Mouse (Mus musculus): ENCODE results near the gene Tbc1d9. TPM values are rescaled to one million over a fixed set of nuclear protein-coding genes. Genes with fewer than 3 reads are reported as not detected.

Tbc1d9 gene
- total RNA-seq, 2 experiments from 2014 or later = 64.3 to 65.7 TPM

DNA sequence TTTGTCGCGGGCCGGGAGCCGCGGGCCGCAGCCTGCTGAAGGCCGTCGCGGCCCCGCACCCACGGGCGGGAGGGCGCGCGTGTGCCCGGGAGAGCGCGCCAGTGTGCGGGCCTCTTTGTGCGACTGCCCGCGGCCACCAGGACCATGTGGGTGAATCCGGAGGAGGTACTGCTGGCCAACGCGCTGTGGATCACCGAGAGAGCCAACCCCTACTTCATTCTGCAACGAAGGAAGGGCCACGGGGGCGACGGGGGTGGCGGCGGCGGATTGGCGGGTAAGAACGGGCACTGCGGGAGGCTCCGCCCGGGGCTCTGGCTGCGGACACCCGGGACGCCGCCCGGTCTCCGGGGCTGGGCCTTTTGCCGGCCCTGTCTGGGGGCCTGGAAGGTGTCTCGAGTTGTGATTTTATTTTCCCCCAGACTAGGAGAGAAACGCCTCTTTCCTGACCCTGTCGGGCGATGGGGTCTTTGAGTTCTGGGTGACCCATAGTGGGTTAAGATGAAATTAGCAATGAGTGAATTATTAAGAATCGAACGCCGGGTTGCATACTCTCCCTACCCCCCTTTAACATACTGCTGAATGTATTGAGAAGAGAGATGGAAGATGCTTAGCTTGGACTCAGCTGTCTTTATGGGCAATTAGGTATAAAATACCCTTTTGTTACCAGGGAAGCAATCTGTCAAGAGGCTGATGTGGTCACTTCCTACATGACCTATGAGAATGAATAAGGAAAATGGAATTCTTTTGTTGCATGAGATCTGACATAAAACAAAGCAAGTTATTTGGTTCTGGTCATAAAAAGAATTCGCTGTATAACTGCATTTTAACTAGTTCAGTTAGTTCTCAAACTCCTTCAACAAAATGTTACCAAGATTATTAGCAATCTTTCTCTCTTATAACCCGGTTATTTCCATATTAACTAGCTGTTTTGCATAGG is 1.0 kb downstream of the Tbc1d9 start, which contains the start of gene Gm10645:
Gene Gm10645, minus strand, starts transcription at position 240 of the 937 bp plus-strand sequence.
- Histone ChIP-seq H3K27ac (peak within 1 kb of the TSS; percentile 93), H3K4me3 (peak within 1 kb of the TSS; percentile 93)
- peak; percentile 40 to 50 for DNase-seq (ENCODE audit: low spot score in 2 of 2)
- no peak for TF ChIP-seq CTCF (conservative IDR thresholded peaks at IDR 0.05)

DNA sequence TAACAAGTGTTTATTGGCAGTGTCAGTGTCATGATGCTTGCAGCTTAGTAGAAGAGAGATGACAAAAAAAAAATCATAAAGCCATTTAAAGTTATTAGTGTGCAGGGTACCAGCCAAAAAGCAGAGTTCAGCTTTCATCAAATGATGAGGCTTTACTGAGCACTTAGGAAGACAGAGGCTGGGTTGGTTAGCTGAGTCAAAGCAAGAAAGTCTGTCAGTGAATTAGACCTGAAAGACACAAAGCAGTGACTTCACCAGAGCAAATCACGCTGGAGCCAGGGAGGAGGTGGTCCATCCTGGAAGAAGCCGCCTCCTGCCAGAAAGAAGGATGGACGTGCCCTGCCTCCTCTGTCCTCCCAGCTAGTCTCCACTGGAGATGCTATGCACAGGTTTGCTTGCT is 2.8 kb downstream of the Tbc1d9 start:
- Histone ChIP-seq H3K4me3 (peak overlapping the region; percentile 93; the same call in 1 of the 2 replicates), H3K27ac (no peak overlapping the region)
- no peak for TF ChIP-seq CTCF (conservative IDR thresholded peaks at IDR 0.05)
- no peak for DNase-seq (ENCODE audit: low spot score in 2 of 2)

DNA sequence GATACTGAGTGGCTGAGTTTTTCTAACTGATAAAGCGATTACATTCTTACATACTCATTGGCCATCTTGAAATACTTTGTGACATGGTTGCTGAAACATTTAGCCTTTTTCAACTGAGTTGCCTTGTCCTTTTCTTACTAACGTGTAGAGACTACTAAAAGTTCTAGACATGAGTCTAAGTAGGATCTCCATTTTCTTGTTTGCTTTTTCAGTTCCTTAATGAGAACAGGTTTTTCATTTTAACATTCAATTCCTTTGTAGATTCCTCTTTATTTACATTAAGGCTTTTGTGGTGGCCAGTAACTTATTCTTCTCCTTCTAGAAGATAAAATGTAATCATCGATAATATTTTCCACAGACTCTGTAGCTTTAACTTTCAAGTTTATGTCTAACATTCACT is 4.0 kb downstream of the Tbc1d9 start:
- no peak overlapping the region for H3K27ac ChIP-seq
- no peak for DNase-seq (ENCODE audit: low spot score in 2 of 2)
- no peak overlapping the region for H3K4me3 ChIP-seq
- no peak for TF ChIP-seq CTCF (conservative IDR thresholded peaks at IDR 0.05)

DNA sequence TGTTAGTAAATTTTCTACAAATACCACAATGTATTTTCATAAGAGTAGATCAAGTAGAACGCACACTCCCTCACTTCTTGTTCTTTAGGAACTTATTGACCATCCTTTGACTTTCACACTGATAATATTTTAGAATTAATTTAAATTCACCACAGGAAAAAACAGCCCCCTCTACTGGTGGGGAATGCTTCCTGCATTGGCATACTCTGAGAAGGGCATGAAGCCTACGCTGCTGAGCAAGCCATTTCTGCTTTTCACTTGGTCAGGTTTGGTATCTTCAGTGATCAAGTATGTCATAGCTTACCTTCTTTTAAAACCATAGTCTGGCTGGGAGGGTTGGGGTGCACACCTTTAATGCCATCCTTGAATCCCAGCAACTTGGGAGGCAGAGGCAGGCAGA is 4.6 kb downstream of the Tbc1d9 start:
- Histone ChIP-seq H3K4me3 (no peak overlapping the region), H3K27ac (no peak overlapping the region)
- no peak for DNase-seq (ENCODE audit: low spot score in 2 of 2)
- TF ChIP-seq CTCF (conservative IDR thresholded peaks at IDR 0.05) = peak; percentile 81

DNA sequence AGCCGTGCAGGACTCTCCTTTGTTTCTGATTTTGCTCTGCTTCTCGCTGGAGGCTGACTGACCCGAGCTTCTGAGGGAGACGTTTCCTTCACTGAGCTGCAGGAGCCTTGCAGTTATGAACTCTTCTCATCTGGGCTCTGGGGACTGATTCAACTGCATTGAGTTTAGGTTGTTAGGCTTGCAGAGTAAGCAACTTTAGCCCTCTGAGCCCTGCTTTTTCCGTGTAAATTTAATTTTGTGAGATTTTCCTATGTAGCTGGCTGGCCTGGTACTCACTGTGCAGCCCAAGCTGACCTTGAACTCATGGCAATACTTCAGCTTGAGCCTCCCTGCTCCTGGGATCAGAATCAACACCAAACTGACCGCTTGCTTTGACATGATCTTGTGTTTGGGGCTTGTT is 5.7 kb downstream of the Tbc1d9 start:
- H3K4me3 ChIP-seq = no peak overlapping the region
- H3K27ac ChIP-seq = no peak overlapping the region
- DNase-seq (ENCODE audit: low spot score in 2 of 2) = no peak
- TF ChIP-seq CTCF (conservative IDR thresholded peaks at IDR 0.05) = no peak

DNA sequence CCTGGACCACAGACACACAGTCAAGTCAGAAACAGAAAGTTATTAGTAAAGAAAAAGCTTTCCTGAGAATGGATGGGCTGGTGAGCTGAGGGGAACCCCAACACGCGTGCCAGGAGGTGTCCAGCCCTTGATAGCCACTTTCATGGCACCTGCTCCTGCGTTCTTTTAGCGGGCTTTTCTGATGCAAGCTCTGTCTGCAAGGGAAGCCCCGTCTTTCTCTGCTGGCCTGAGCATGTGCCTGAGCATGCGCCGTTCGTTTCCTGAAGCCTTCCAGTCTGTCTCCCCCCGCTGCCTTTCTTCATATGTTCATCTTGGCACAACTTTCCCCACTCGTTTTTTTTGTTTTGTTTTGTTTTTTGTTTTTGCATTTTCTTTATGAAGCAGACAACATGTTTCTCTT is 10.5 kb downstream of the Tbc1d9 start:
- Histone ChIP-seq H3K27ac (peak overlapping the region; percentile 64; the same call in 1 of the 2 replicates), H3K4me3 (peak overlapping the region; percentile 41)
- DNase-seq (ENCODE audit: low spot score in 2 of 2) = peak; percentile 19 to 47
- no peak for TF ChIP-seq CTCF (conservative IDR thresholded peaks at IDR 0.05)

DNA sequence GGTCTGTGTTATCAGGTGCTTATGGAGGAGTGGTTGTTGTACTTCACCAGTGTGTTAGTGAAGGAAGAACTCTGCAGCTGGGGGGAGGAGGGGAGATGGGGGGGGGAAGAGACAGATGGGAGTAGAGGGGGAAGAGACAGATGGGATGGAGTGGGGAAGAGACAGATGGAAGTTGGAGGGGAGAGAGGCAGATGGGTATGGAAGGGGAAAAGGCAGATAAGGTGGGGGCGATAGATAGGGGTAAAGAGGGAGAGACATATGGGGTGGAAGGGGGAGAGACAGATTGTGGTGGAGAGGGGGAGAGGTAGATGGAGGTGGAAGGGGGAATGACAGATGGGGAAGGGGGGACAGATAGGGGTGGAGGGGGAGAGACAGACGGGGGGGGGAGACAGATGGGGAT is 11.6 kb downstream of the Tbc1d9 start:
- DNase-seq (ENCODE audit: low spot score in 2 of 2) = no peak
- no peak overlapping the region for H3K4me3 ChIP-seq
- TF ChIP-seq CTCF (conservative IDR thresholded peaks at IDR 0.05) = no peak
- no peak overlapping the region for H3K27ac ChIP-seq

DNA sequence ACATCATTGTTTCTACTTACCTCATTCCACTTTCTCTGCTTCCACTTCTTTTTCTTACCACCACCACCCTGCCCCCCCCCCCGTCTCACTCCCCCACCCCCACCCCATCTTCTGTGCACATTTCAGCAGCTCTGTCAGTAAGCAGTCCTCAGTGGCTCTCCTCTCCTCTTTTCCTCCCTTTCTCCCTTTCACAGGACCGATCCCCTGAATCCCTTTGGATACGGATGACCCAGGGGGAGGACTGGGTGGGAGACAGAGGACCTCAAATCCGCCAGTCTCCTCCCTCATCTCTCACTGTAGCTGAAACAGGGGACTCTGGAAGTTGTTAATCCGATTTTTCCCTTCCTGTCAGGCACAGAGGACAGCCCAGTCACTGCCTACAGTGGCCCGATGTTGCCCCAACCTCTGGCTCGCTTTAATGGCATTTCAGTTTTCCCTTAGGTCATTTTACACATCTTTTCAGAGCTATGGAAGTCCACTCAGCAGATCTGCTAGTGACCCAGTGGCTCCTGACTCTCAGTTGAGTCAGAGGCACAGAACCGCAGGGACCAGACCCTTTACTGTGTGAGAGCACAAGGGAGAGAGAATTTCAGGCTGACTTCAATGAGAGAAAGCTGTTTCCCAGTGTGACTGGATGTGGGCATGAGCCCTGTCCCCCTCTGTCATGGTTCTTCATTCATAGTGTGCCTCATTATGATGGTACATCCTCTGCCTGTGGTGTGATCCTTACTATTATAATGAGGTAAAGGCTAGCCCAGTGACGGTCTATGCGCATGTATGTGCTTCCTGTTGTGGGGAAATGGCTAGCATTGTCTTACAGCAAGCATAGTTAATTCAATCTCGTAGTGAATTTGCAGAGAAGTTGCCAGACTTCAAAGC is 12.4 kb downstream of the Tbc1d9 start:
- no peak overlapping the region for H3K27ac ChIP-seq
- DNase-seq (ENCODE audit: low spot score in 2 of 2) = no peak
- no peak for TF ChIP-seq CTCF (conservative IDR thresholded peaks at IDR 0.05)
- no peak overlapping the region for H3K4me3 ChIP-seq

DNA sequence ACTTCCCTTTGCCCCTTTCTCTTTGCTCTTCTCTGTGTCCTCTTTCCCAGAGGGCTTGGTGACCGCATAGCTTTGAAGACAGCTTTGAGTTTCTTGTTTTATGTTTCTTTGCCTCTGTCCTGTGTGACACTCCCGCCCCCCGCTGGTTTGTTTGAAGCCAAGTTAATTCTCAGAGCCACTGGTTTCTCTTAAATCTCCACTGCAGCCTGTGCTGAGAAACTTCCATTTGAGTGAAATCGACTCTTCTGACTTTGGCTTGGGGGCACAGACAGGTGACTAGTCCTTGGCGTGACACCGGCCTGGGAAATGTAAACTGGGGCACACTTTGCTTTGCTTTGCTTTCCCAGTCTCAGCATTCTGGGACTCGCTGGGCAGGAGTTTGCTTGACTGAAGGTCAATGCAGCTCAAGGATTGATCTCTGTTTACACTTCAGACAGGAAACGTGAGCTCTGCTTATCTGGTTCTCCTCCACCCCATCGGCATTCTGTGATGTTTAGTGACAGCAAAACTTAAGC is 13.1 kb downstream of the Tbc1d9 start:
- H3K4me3 ChIP-seq = no peak overlapping the region

DNA sequence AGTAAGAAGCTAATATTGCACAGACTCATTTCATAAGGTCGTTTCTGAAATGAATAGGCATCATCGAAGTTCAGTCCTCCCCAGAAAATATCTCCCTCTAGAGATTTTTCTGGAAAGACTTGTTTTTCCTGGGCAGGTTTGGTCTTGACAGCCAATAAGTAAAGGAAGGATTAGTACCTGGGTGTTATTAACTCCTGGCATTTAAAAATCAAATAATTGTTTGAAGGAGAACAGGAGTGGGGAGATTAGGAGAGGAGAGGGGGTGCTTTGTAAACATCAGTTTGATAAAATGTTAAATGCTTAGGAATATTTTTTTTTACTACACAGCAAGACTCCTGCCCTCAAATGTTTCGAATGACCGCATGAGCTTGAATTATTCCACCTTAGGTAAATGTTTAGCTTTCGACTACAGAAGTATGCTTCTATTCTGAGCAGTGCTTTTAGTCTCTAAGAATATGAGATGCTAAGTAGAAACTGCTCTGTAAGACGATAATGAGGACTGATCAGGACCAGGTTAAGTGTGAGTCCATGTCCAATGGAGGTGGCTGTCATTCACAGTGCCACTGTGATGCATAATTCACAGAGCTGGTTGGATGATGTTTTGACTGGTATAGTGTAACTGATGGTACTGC is 16.8 kb downstream of the Tbc1d9 start:
- H3K4me3 ChIP-seq = no peak overlapping the region
- H3K27ac ChIP-seq = no peak overlapping the region
- DNase-seq (ENCODE audit: low spot score in 2 of 2) = no peak
- TF ChIP-seq CTCF (conservative IDR thresholded peaks at IDR 0.05) = no peak

More for the DNA sequence above, 13.1 kb downstream of the Tbc1d9 start:
- no peak for DNase-seq (ENCODE audit: low spot score in 2 of 2)
- TF ChIP-seq CTCF (conservative IDR thresholded peaks at IDR 0.05) = peak; percentile 37
- no peak overlapping the region for H3K27ac ChIP-seq

DNA sequence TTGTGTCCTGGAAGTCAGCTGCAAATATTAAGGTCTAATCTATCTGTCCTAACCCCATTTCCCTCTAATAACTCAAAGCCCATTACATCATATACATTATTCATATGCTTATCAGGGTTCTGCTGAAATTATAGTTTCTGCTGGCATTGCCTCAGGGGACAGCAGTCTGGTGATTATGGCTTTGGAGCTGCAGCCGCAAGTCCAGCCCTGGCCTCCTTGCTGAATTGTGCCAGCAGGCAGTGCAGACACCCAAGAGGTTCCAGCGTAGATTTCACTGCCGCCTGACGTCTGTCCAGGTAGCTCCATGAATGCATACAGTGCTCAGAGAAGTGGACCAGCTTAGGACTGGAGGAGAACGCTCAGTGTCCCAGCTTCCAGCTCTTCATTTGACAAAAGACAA is 17.6 kb downstream of the Tbc1d9 start:
- no peak for TF ChIP-seq CTCF (conservative IDR thresholded peaks at IDR 0.05)
- DNase-seq (ENCODE audit: low spot score in 2 of 2) = no peak
- H3K27ac ChIP-seq = no peak overlapping the region
- no peak overlapping the region for H3K4me3 ChIP-seq

DNA sequence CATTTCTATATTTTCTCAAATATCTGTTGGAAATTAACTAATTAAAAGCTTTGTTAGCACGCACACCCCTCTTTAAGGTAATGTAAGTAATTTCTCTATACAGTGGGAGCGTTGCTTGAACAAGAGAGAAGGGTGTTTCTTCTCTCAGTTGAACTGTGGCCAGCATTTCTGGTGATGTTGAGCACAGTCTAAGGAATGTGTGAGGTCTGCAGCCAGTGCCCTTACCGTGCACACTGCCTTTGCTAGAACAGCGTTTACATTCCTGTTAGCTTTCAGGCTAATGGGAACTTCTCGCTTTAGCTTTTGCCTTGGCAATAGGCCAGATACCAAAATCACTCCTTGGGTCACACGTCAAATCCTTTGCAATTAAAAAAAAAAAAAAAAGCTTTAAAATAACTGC is 21.2 kb downstream of the Tbc1d9 start:
- no peak for TF ChIP-seq CTCF (conservative IDR thresholded peaks at IDR 0.05)
- H3K4me3 ChIP-seq = no peak overlapping the region

More for the DNA sequence above, 21.2 kb downstream of the Tbc1d9 start:
- no peak overlapping the region for H3K27ac ChIP-seq
- no peak for DNase-seq (ENCODE audit: low spot score in 2 of 2)

Data from layer of hippocampus, adult 2 months (tissue).